Mouse (Mus musculus) liver, adult 2 months (tissue): ENCODE results near the gene Tff3.

Experiments
- CTCF ChIP-seq: fragments of 200-500 bp; IDR thresholded peaks from 2 replicates; pipeline ENCODE4 v1.5.1; 2011; ENCODE audit warnings: low read depth, low read length, control low read depth
- POLR2A ChIP-seq: fragments of 200-500 bp; IDR thresholded peaks from 2 replicates; pipeline ENCODE4 v1.6.1; 2011; ENCODE audit warnings: low read length, control low read depth; ENCODE audit not compliant: insufficient read depth; ENCODE audit errors: extremely low read depth

DNA sequence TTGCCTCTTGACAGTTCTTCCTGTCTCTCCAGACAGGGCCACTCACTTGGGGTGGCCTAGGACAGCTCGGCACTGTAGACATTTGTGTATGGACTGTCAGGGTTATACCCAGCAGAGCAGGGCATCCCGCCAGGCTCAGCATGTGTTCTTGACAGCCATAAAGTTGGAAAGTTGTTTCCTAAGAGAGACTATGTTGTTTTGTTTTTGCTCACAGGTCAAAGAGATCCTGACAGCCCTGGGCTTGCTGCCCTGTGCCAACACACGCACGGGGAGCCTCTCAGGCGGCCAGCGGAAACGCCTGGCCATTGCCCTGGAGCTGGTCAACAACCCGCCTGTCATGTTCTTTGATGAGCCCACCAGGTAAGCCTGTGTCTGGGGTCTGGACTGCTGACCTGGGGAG, 25.6 kb downstream of the Tff3 start:
- TF ChIP-seq CTCF = no peak
- TF ChIP-seq POLR2A = no peak
